Mouse (Mus musculus) cerebellum, adult (tissue): ENCODE measurements around the gene Hmcn2.

Experiments used
- ATAC-seq: cut with Nextera tagmentation; 2 replicates; pipeline ENCODE4 v1.9.2; 2017; ENCODE audit warnings: mild to moderate bottlenecking, moderate library complexity, mixed read lengths; ENCODE audit not compliant: insufficient number of reproducible peaks, low FRiP score, low TSS enrichment

Hmcn2 gene

GRCm38 (mm10) chr2:31501448-31502130, 187.4 kb downstream of the Hmcn2 start:
- ATAC-seq: no peak

GRCm38 (mm10) chr2:31502616-31503522, 188.7 kb downstream of the Hmcn2 start:
- no peak for ATAC-seq

GRCm38 (mm10) chr2:31505472-31505871, 191.3 kb downstream of the Hmcn2 start:
- ATAC-seq: no peak

- ATAC-seq: no peak
Measured at GRCm38 (mm10) chr2:31508851-31509250, 194.6 kb downstream of the Hmcn2 start.
